Mouse (Mus musculus) right cerebral cortex, postnatal 10 days (tissue): ENCODE measurements around the gene Casp7.

ENCODE experiments used
- DNase-seq, 2 experiments: peaks; one replicate each; pipeline ENCODE4 v3.0.0; 2021; ENCODE audit warnings: low spot score in 2 of 2

The Casp7 gene

GRCm38 (mm10) chr19:56424606-56425395, 27.9 kb downstream of the Casp7 start:
- DNase-seq: no peak

DNA sequence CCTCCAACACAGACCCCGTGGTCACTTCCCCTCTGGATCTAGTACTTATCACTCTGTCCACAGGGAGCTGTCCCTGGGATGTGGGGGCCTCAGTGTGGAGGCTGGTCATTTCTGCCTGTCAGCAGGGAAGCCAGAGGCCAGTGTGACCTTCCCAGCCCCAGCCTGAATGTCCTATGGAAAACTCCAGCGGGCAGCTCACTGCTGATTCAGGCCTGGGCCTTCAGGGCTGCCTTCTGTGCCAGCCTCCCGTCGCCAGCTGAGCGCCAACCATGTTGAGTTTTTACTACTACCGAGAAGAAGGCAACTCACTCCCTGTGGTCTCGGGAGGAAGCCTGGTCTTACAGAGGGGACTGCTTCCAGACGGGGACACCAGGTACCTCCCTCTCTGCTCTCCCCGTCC, 28.6 kb downstream of the Casp7 start:
- DNase-seq: no peak

- DNase-seq: no peak
These were observed 33.4 kb downstream of the Casp7 start for GRCm38 (mm10) chr19:56430369-56430768.

DNA sequence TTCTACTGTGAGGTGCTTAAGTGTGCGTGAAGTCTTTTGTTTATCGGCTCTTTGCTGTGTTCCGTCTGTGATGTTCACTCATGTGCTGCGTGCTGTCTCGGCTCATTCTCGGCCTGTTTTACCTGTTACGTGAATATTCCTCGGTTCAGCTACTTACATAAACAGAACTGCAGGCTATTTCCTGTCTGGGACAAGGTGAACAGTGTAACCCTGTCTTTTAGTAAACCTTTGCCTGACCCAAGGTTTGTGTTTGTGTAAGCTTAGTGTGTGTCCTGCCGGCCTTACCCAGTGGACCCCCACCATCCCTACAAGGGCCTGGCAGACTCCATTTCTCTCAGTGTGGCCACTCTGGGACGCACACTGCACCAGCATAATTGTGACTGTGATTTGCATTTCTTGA, 35.8 kb downstream of the Casp7 start:
- DNase-seq: no peak

DNA sequence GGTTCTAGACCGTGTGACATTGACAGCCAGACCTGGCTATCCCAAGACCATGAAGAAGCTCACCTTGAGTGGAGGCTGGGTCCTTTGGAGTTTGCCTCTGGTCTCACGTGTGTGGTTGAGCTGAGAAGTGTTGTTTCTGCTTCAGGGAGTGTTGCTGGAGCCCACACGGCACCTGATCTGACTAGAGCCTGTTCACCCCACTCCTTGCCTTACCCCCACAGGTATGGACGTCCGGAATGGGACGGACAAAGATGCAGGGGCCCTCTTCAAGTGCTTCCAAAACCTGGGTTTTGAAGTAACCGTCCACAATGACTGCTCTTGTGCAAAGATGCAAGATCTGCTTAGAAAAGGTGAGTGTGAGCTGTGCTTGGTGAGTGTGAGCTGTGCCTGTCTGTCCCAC, 36.7 kb downstream of the Casp7 start:
- no peak for DNase-seq

DNA sequence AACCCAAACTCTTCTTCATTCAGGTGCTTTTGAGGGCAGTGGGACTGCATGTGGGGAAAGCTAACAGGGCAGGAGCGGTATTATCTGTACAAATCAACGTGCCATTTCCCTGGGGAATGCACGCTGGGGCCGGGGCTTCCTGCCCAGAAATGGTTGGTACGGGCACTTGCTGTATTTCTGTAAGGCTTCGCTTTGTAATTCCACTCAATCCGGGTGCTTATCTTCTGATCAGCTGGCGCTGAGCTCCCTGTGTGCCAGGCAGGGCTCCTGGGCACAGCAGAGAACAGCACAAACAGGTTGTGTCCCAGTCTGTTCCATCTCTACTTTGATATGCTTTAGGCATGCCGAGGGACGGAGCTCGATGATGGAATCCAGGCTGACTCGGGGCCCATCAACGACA, 39.5 kb downstream of the Casp7 start:
- DNase-seq: peak in 1 of 2 experiments; percentile 45

DNA sequence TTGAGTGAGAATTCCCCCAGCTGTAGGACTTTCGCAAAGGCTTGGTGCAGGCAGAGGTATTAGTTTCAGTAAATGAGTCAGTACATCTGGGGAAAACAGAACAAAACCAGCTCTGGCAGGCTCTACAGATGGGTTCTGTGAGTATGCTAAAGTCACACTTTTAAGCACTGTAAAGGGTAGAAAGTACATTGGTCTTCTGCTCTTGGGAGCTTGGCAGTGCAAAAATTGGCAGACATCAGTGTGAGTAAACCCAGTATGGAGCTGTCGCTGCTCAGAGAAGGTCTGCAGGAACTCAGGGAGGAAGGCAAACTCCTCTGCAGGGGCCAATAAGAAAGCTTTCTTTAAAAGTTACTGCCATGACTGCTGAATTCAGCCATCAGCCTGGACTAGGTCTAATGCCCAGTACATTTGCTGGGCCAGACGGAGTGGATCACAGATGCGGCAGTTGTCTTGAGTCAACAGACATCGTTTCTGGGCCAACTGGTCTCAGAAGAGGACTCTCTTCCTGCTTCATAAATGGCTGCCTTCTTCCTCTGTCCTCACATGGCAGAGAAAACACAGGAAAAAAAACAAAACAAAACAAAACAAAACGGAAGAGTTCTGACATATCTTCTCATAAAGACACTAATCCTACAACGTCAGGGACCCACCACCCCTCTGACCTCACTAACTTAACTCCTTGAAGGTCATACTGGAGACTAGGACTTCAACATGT, 41.6 kb downstream of the Casp7 start:
- no peak for DNase-seq

- no peak for DNase-seq
These were observed 42.1 kb downstream of the Casp7 start for GRCm38 (mm10) chr19:56439072-56439434.

GRCm38 (mm10) chr19:56443445-56443844, 46.5 kb downstream of the Casp7 start:
- peak; percentile 55 to 71 for DNase-seq

- no peak for DNase-seq
These were observed 51.9 kb downstream of the Casp7 start for GRCm38 (mm10) chr19:56448784-56449183.

DNA sequence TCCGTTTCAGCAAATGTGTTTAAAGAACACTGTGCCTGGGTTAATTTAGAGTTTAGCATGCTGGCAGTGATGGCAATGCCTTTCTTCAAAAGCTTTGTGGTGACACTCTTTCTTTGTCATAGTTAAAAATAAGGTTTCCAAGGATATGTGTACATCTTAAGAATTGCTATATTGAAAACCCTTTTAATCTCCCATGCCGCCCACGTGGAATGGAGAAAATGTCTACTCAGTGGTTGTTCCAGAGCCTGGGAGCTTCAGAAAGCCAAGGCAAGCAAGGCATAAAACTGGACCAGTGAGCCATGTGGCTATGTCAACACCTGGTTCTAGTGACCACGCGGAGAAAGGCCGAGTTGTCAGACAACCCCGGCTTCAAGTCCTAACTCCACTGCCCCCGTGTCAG, 52.6 kb downstream of the Casp7 start:
- DNase-seq: peak; percentile 64 to 70

GRCm38 (mm10) chr19:56450892-56451291, 54.0 kb downstream of the Casp7 start:
- DNase-seq: no peak

DNA sequence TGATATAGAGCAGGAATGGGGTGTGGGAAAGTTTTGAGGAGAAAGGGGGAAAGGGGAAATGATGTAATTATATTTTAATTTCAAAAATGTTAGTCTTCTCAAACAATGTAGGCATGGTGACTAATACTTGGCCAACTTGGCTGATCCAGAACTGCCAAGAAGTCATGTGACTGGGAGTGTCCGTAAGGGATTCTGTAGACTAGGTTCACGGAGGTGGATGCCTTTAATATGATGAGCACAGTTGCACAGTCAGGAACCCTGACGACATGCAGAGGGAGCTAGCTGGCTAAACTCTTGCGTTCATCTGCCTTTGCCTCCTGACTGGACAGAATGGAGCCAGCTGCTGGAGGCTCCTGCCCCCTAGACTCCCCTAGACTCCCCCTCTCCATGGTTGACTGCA, 54.9 kb downstream of the Casp7 start:
- DNase-seq: no peak

GRCm38 (mm10) chr19:56452421-56452820, 55.5 kb downstream of the Casp7 start:
- DNase-seq: no peak

- DNase-seq: no peak
These were observed 57.9 kb downstream of the Casp7 start for GRCm38 (mm10) chr19:56454862-56455261.

- DNase-seq: no peak
These were observed 58.4 kb downstream of the Casp7 start for GRCm38 (mm10) chr19:56455369-56455768.

- no peak for DNase-seq
These were observed 60.6 kb downstream of the Casp7 start for GRCm38 (mm10) chr19:56457569-56457968.

- no peak for DNase-seq
These were observed 62.5 kb downstream of the Casp7 start for GRCm38 (mm10) chr19:56459154-56460050.

DNA sequence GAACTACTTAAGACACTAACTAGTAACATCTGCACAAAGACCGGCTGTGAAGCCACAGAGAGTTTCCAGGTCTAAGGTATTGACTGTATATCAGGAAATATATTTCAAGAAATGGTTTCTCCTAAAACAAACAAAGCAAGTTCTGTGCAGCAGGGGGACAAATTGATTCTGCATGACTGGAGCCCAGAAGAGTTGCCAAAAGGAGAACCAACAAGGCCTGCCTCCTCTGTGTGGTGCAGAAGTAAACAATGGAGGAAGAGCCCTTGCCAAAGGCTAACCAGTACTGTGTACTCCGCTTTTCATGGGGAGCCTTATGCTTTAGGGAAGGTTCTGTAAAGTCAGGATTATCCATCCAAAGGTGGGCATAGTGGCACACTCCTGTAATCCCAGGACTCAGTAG, 63.3 kb downstream of the Casp7 start:
- DNase-seq: no peak

DNA sequence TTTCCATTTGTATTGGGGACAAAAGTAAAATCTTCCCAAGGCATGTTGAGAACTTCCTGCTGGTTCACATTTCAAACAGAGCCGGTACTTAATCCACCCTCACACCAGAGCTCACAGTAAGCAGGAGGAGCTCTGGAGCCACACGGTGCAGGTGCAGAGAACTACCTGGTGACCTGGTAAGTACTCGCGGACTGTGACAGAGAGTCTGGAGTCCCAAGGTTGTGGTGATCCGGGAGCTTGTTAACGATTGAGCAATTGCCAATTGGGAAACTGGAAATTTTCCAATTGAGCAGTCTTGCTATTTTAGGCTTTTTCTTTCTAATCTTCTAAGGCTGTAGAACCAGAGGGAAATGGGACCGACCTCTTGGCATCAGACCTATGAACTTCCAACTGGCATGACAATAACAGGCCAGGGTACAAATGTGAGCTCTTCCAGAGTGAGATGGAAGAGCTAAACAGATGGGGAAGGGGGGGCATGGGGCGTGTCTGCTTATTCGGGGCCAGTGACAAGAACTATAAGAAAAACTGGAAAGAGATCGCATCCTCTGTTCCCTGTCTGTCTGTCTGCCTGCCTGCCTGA, 64.7 kb downstream of the Casp7 start, which contains the start of gene Plekhs1:
Gene Plekhs1 (plus strand): TSS at position 119 of the 580 bp plus-strand sequence.
- no peak for DNase-seq

DNA sequence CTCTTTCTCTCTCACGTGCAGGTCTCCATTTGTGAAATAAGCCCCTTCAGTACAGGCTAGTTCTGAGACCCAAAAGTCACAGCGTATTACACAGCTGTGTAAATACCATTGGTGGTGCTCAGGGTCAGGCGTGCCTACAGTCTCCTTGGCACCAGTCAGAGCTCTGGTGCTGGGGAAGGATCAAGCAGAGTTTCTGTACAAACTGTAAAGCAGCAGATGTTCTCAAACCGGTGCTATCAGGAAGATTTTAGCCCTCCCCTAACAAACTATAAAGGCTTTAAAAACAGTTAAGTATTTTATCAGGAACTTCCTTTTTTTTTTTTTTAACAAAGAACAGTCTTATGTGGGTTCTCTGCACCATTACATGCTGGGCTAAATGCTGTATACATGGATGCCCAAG, 65.9 kb downstream of the Casp7 start:
- no peak for DNase-seq

- DNase-seq: no peak
These were observed 69.6 kb downstream of the Casp7 start for GRCm38 (mm10) chr19:56466486-56466885.
